Mouse (Mus musculus) neutrophil, adult 65 days (primary cell): ENCODE results near the gene Gm8978. TPM values are rescaled to one million over a fixed set of nuclear protein-coding genes. Genes with fewer than 3 reads are reported as not detected.

Experiments used
- total RNA-seq: library from RNA; stranded (reverse); gene quantifications from 2 replicates; pipeline ENCODE4 v1.2.4, GENCODE M21; 2023

Gm8978 gene
- not detected in 2 replicates for total RNA-seq

DNA sequence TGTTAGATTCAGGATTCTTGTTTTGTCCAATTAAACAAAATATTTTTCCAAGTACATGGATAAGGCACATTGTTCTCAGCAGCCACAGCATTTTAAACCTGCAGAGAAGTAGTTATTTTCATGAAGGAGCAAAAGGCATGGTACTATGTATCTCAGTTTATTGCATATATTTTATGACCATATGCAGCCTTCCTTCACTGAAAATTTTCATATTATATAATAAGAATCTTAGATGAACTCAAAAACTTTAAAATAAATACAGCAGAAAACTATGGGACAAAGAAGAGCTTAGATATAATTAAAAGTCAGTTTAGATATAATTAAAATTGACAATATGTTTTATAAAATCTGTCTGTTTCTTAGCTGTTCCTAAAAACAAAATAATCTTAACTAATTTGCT is at the start of gene Gm8978:
TSS of gene Gm8978 (minus strand) at position 101 of the 400 bp plus-strand sequence.

Other genes starting within 250 kb of the Gm8978 start
- 1.9 and 2.8 TPM in 2 replicates for gene Rnls, start 233.0 kb downstream of the Gm8978 start, total RNA-seq
- gene Lipo4, start 107.5 kb downstream of the Gm8978 start, total RNA-seq = not detected in 2 replicates
- not detected in 2 replicates for gene Lipo2, start 126.1 kb upstream of the Gm8978 start, total RNA-seq
- gene Lipo3, start 136.7 kb upstream of the Gm8978 start, total RNA-seq = 1.1 and 2.0 TPM in 2 replicates
- gene Lipo1, start 162.2 kb upstream of the Gm8978 start, total RNA-seq = not detected in 2 replicates